Mouse (Mus musculus) stomach, postnatal 0 days (tissue): ENCODE data around the gene Dapk2.
"Not testable (repeated sequence)": the region's sequence is repeated elsewhere in the genome, so short reads cannot be mapped to it uniquely, and the experiment has no call there.

ENCODE experiments used
- CTCF ChIP-seq: IDR thresholded peaks from 2 replicates; pipeline ENCODE4 v1.5.1; 2016; ENCODE audit warnings: antibody characterized with exemption, low read depth, mild to moderate bottlenecking, moderate library complexity
- EP300 ChIP-seq: optimal IDR thresholded peaks from 2 replicates; pipeline ENCODE3; 2016; ENCODE audit warnings: antibody characterized with exemption

GRCm38 (mm10) chr9:66285241-66285640 lies 127.2 kb downstream of the Dapk2 start:
- TF ChIP-seq CTCF, EP300: not testable (repeated sequence)
